Mouse (Mus musculus) urinary bladder, postnatal 14 days (tissue): ENCODE measurements around the gene Erc1.

Experiments
- DNase-seq: peaks from one replicate; pipeline ENCODE4 v3.0.0; 2021; ENCODE audit warnings: low spot score

Erc1 gene

GRCm38 (mm10) chr6:119521482-119521900 lies 326.5 kb downstream of the Erc1 start:
- no peak for DNase-seq
